Mouse (Mus musculus): ENCODE measurements around the gene Ctu1.
"Not testable (repeated sequence)": the region's sequence is repeated elsewhere in the genome, so short reads cannot be mapped to it uniquely, and the experiment has no call there.

The Ctu1 gene

DNA sequence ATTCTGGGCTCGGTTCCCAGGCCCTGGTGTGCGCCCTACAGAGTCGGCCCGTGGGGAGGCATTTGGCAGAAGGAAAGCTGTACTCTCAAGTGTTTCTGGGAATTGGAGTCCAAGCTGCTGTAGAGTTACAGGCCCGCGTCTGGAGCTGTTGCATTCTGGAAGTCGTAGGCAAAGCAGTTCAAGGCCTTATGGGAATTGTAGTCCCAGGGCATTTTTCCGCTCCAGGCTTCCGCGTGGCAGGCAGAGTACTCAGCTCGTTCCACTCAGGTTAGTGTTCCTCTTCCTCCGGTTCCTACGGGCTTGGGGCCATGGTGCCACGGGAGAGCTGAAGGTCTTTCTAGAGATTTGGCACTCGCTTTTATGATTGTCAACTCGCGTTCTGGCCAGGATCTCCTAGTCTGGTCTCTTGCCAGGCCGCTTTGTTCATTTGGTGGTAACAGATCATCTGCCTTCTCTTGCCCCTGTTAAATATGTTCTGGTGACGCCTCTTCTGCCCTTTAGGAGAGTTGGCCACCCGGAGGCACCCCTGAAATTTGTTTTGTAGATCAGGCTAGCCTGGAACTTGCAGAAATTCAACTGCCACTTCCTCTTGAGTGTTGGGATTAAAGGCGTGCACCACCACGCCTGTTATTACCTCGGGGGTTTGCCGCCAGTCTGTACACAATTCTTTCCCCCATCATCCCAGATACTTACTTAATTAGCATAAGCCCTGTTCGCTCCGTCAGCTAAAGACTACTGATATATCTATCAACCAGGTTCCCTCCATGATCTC, at the start of gene Ctu1:
TSS of gene Ctu1 (plus strand) at position 208 of the 772 bp plus-strand sequence.
- DNase-seq (ENCODE audit: low spot score), result peak; percentile 97

DNA sequence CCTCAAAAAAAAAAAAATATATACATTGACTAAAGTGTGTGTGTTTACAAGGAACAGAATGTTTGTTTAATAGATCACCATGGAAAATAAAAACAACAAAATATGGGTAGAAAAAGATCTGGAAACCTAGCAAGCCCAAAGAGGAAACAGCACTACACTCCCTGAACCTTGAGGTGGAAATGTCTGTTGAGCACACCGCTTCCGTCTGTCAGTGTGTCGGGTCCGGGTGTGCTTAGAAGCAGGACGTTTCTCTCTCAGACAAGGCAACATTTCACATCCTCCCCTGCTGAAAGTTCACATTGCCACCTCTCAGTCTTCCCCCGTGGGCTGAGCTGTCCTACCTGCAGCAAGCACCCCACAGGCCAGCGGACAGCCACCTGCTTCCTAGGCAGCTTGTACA, 48.9 kb upstream of the Ctu1 start:
- no peak for DNase-seq (ENCODE audit: low spot score)

DNA sequence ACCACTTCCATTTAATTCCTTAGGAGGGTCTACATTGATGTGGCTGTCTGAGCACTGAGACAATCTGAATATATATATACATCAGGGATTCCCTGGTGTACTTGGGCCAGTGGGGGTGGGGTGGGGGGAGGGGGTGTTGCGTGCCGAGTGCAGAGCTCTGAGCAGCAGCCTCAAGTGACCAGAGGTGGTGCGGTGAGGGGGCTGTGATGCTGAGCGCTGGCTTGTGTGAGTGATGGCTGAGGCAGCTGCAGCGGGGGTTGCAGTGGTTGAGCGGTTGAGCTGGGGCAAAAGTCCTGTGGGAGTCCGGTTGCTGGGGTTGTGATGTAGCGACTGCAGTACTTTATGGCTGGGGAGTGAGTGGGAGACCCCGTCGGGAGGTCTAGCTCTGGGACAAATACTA, 48.0 kb upstream of the Ctu1 start:
- no peak for DNase-seq (ENCODE audit: low spot score)

DNA sequence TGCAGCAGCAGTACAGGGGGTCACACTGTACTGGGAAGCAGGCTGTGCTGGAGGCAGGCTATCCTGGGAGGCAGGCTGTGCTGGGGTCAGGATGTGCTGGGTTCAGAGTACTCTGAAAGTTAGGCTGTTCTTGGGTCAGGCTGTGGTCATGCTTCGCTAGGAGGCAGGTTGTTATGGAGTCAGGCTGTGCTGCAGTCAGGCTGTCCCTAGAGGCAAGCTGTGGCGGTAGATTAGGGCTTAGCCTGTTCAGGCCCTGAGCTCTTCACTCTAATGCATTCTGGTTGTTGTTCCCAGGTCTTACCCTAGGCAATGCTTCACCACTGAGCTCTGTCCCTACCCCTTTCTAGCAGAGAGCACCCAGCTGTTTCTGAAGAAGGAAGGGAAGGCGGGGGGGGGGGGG, 46.8 kb upstream of the Ctu1 start:
- no peak for DNase-seq (ENCODE audit: low spot score)

DNA sequence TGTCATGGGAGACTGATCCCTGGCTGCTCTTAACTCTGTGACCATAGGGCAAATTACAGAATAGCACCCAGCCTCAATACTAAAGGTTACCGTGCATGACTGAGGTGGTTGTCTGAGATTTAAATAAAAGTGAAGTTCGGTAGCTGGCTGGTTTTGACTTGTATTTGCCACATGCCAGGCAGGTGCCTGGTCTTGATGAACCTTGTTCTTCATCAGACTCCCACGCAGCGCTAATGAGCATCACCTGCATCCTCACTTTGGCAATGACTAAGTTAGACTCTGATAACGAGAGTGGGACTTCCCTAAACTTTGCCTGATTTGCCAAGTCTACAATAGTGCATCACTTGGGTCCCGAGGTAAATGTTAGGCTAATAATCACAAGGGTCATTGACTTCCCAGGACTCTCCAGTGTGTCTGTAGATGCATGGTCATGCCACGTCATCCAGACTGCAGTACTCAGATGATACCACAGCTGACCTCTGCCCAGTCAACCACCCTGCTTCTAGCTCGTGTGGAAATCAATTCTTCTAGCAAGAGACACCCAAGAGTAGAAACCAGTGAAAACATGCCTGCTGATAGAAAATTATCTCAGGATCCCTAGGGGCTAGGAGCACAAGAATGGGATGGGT, 45.9 kb upstream of the Ctu1 start:
- no peak for DNase-seq (ENCODE audit: low spot score)

DNA sequence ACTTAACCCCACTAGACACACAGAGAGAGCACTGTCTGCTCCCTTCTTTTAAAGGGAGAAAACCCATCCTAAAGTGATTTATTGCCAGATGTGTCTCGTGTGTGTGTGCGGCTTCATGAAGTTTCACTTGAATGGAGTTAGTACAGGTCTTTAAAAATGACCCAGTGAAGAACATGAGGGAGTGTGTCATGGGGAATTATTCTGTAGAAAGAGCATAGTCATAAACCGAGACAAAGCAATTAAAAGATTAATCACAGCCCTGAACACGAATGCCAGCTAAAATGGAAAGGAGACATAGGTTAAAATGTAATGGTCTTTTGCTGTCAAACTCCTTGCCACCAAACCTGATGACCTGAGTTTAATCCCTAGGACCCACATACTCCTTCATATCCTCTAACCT, 37.9 kb upstream of the Ctu1 start:
- no peak for DNase-seq (ENCODE audit: low spot score)

DNA sequence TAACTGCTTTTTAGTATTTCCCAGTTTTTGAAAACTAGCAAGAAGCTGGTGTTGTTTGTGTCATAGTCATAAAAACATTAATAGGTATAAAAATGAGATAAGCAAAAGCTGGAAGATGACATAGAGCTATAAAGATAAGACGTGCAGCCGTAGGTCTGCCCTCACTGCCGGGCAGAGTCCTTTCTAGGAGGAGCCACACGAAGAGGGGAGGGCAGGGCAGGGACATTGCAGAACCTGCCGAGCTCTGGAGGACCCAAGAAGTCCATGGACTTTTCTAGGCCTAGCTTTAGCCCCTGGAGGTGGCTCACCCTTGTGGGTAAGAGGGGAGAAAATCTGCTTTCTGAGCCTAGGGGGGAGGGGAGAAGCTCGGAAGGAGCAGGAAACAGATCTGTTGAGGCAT, 37.3 kb upstream of the Ctu1 start, which contains the start of gene Ceacam18:
TSS of gene Ceacam18 (plus strand) at position 208 of the 400 bp plus-strand sequence.
- no peak for DNase-seq (ENCODE audit: low spot score)

DNA sequence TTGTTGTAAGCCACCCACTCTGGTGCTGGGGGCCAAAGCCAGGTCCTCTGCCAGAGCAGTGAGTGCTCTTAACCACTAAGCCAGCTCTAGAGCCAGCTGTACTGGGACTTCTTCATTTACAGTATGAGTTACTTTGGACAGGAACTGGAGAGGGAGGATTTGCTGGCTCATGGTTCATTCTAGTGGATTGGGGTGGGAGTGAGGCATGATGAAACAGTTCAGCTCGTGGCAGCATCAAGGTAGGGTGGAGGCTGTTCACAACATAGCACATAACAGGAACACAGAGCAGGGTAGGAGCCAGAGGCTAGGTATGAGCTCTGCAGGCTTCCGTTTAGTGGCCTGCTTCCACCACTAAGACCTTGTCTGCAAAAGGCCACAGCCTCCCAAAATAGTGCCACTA, 35.6 kb upstream of the Ctu1 start:
- DNase-seq (ENCODE audit: low spot score), result no peak

DNA sequence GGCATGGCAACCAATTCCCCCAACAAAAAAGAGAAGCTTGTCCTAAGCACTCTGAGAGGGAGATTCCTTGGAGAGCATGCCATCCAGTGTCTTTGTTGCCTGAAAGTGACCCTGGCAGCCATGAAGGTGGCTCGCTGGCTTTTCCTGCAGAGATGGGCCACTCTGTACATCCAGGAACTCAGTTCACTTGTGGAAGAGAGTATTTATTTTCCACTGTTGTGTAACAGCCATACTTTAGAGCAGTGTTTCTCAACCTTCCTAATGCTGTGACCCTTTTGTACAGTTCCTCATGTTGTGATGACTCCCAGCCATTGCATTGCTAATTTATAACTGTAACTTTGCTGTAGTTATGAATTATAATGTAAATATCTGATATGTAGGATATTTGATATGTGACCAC, 34.7 kb upstream of the Ctu1 start:
- peak; percentile 32 for DNase-seq (ENCODE audit: low spot score)

DNA sequence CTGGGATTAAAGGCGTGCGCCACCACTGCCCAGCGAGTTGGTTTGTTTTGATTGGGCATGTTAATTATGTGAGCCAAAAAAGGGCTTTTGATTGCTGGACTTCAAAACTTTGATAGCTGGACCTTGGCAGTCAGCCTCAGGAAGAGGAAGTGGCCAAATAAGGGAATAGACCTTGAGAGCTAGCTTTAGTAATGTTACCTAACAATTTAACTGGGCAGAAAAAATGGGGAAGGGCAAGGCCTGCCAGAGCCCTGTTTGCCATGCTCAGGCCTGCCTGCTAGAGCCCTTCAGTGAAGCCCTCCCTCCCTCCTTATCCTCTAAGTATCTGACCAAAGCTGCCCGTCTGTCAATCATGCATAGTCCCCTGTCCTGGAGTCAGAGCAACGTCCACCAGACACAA, 29.2 kb upstream of the Ctu1 start:
- DNase-seq (ENCODE audit: low spot score), result peak; percentile 58

DNA sequence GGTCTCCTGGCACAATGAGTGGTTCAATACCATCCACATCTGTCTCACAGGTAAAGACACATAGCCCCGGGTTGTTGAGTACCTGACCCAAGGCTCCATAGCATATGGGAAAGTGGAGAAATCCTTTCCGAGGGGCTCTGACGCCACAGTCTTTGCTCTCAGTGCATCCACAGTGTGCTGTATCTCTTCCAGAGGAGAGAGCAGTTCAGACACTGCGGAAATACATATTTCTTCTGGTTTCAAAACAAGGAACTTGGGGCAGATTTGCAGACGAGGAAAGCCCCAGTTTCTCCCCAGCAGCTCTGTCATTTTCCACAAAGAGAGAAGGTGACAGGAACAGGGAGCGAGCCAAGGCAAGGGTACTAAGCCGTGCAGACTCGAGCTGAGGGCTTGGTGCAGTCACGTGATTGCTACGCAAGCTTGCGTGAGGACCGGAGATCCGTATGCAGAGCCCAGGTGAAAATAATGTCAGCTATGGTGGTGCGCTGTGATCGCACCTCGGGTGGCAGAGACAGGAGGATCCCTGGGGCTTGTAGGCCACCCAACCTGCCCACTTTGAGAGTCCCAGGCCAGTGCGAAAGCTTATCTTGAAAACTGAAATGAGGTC, 28.7 kb upstream of the Ctu1 start:
- DNase-seq (ENCODE audit: low spot score), result no peak

DNA sequence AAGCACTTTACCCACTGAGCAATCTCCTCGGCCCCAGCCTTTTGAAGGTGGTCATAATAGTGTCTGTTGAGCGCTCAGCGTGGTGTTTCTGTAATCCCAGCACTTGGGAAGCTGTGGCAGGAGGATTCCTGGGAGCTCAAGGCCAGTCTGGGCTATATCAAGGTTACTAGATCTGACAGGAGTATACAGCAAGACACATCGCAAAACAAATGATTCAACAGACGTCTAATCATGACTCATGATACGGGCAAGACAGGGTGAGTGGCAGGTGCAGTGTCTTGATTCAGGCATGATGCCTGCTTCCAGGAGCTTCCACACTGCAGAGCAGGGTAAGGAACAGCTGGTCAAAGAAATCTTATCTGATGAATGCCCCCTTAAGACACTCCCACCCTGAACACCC, 19.1 kb upstream of the Ctu1 start:
- no peak for DNase-seq (ENCODE audit: low spot score)

DNA sequence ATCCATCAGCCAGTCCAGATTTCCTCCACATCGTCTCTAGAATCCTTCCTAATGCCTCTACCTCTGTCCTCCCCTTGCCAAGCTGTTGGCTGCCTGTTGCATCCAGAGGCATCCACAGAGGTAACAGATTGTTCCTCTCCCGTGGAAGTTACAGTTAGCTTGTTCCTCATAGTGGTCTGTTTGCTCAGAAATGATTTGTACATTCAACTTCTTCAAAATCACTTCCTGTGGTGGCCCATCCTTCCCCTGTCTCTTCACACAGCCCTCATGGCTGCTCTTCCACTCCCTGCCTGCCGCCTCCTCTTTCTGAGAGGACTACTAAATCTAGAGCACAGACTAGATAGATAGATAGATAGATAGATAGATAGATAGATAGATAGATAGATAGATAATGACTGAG, 17.3 kb upstream of the Ctu1 start:
- no peak for DNase-seq (ENCODE audit: low spot score)

DNA sequence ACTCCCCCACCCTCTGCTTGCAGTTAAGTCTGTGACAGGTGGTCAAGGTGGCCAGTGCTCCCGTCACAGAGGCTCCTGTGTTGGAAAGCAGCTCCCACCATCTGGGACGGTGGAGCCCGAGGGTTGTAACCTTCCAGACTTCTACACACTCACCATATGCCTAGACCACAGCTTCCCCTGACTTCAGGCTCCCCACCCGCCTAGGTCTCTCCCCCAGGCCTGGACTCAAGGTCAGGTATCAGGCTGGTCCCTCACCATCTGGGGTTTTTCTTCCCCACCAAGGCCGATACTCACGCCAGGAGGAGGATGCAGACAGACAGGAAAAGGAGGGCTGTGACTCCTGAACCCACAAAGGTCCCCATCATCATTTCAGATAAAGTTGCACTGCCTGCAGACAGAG, 15.6 kb upstream of the Ctu1 start:
- no peak for DNase-seq (ENCODE audit: low spot score)

DNA sequence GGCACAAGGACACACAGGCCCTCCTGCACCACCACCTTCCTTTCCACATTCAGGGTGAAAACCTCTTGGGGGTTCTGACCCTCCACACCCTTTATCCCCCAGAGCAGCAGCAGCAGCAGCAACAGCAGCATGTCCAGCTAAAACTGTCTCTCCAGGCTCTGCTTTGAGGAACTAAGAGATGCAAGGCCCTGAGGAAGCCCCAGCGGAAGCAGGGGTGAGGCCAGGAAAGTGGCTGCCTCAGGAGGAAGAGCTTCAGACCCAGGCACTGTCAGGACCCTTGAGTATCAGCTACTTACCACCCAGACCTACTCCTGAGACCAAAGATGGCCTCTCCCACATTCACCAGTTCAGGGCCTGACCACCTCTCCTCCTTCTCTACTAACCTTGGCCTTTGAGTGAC, 11.8 kb upstream of the Ctu1 start, which contains the start of gene Siglece:
TSS of gene Siglece (minus strand) at position 160 of the 400 bp plus-strand sequence.
- DNase-seq (ENCODE audit: low spot score), result no peak

DNA sequence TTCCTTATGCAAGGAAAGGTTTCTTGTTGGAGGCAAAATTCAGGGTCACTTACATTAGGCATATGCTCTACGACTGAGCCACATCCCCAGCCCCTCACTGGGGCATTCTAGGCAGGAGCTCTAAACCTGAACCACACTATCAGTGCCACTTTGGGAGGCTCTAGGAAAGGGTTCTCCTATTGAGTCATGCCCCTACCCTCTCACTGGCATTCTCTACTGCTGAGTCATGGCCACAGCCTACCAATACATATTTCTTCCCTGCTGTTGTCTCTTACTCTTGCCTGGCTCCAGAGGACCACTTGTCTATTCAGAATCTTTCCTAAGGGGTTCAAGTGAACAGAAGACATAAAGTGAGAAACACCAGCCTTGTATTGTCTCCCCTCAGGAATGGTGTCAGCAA, 9.0 kb upstream of the Ctu1 start:
- DNase-seq (ENCODE audit: low spot score), result no peak

DNA sequence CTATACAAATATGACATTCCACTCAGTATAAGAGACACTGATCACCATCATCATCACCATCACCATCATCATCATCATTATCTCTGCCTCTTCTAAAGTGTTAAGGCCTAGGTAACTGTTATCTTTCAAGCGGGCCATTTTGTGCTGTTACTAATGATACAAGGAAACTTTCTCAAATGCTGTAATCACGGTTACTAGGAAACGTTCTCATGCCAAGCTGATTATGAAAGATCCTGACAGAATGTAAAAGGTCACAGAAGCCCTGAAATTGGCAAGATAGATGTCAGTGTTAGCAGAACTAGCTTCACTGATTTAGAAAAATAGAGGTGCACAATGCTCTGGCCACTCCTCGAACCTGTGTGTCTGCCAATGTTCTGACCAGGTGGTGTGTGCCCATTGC, 4.6 kb upstream of the Ctu1 start:
- not testable (repeated sequence) for DNase-seq (ENCODE audit: low spot score)

DNA sequence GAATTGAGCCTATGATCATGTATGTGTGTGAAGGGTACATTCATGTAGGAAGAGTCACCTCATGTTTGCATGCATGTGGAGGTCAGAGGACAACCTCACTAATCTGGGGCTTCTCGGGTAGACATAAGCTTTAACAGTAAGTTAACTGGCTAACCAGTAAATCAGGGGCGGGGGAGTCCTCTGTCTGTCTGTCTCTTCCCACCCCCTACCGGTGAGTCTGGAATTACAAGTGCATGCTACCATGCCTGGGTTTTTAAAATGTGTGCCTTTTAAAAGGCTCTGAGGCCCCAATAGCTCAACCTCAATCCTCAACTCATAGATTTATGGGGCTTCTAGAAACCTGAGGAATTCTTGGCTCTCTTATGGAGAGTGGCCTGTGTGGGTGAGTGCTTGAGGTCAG, 3.2 kb upstream of the Ctu1 start:
- DNase-seq (ENCODE audit: low spot score), result no peak

DNA sequence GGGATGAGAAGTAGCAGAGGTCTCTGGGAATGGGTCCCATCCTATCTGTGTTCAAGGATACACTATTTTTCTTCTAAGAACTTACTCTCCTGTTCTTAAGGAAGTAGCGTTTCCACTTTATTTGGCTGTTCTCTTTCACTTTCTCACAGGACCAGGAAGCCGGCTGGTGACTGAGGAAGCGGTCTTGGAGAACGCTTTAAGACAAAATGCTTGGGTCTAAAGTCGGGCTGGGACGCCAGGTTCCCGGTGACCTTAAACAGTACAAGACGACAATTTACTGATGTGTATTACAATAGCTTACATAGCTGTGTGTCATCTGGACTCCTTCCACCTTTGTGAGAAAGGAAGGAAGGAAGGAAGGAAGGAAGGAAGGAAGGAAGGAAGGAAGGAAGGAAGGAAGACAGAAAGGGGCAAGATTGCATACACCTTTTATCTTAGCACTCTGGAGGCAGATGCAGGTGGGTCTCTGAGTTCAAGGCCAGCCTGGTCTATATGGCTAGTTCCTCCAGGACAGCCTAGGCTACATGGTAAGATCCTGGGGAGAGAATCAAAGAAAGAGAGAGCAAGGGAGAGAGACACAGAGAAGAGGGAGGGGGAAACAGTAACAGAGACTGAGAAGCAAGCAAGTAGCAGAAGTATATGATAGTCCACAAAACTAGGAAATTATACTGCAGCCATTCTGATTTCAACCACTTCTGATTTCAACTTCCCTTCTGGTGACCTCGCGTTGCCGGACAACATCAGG, 580 bp upstream of the Ctu1 start:
- DNase-seq (ENCODE audit: low spot score), result no peak

DNA sequence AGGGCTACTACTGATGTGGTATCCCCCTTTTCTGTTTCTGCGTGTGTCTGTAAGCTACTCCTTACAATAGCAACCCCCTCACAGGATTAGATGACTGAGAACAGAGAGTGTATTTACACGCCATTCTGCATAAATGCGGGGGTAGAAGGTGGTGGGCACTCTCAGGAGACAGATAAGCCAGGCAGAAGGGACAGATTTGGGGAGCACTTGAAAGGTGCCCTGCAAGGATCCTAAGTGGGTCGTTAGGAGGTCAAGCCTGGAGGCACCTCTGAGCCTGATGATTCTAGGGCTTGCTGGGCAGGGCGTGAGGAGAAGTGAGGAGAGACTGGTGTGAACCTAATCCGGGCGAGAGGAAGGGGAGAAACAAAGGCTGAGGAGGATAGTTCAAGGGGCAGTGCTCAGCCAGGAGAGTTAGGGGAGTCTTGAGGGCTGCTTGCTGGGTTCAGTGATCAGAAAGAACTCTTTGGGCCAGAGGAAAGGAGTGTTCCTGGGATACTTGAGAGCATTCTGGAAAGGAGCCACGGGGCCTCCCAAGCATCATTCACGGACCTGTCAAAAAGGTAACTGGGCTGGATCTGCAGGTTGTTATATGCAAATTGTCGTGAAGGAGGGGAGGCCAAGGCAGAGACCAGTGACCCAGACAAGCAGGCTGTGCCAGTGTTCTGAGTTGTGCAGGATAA, 905 bp downstream of the Ctu1 start:
- DNase-seq (ENCODE audit: low spot score), result peak; percentile 51

DNA sequence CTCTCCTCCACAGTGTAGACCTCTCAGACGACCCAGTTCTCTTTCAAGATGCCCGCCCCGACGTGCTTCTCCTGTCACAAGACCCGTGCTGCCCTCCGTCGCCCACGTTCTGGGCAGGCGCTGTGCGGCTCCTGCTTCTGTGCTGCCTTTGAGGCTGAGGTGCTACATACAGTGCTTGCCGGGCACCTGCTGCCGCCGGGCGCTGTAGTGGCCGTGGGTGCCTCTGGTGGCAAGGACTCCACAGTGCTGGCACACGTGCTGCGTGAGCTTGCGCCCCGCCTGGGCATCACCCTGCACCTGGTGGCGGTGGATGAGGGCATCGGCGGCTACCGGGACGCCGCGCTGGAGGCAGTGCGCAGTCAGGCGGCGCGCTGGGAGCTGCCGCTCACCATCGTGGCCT, 3.3 kb downstream of the Ctu1 start:
- no peak for DNase-seq (ENCODE audit: low spot score)

DNA sequence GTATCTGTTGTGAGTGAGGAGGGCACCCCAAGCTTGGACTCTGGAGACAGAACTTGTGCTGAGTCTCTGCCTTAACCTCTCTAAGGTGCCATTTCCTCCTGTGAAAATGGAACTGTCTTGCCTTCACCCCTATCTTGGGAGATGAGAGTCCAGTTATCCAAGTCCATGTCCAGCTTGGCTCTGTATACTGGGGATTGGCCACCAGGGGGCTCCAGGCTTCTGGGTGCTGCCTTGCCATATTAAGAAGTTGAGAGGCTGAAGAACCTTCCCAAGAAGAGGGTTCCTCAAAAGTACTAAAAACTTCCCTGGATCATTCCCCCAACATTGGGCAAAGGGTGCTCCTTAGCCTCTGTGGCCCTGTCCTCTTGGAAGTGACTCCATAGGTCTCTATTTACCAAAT, 6.7 kb downstream of the Ctu1 start:
- DNase-seq (ENCODE audit: low spot score), result peak; percentile 51
